Mouse (Mus musculus) thymus, adult 2 months (tissue): ENCODE data around the gene Mob1a.

Experiments used
- CTCF ChIP-seq: fragments of 200-500 bp; IDR thresholded peaks from 2 replicates; pipeline ENCODE4 v1.5.1; 2012; ENCODE audit warnings: mild to moderate bottlenecking, control low read depth, low read length, moderate library complexity, borderline replicate concordance; ENCODE audit not compliant: control insufficient read depth, poor library complexity, insufficient read depth; ENCODE audit errors: extremely low read depth
- POLR2A ChIP-seq: fragments of 200-500 bp; IDR thresholded peaks from 2 replicates; pipeline ENCODE4 v1.6.1; 2012; ENCODE audit warnings: mild to moderate bottlenecking, low read length, control low read depth, moderate library complexity; ENCODE audit not compliant: control insufficient read depth, poor library complexity, insufficient read depth; ENCODE audit errors: extremely low read depth

GRCm38 (mm10) chr6:83301294-83301693, 24.5 kb upstream of the Mob1a start:
- no peak for TF ChIP-seq POLR2A
- TF ChIP-seq CTCF, result no peak
